Mouse (Mus musculus): Measurements from ENCODE around the gene Defa31.
"Not testable (repeated sequence)": the region's sequence is repeated elsewhere in the genome, so short reads cannot be mapped to it uniquely, and the experiment has no call there.

The Defa31 gene

DNA sequence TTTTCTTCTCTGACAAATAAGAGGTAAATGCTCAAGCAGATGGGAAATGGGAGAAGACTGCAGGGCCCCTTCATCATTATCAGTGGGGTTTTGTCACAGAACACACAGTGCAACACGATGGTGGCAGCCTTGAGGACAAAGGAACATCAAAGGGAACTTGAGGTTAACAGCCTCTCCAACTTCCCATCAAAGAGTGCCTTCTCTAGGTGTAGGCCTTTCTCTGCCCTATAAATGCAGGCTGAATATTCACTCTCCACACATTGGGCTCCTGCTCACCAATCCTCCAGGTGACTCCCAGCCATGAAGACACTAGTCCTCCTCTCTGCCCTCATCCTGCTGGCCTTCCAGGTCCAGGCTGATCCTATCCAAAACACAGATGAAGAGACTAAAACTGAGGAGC lies at the start of gene Defa31:
TSS of gene Defa31 (plus strand) at position 301 of the 400 bp plus-strand sequence.
- not testable (repeated sequence) for DNase-seq (ENCODE audit: low read depth, low spot score)

- DNase-seq (ENCODE audit: low read depth, low spot score) = not testable (repeated sequence)
Observed at GRCm38 (mm10) chr8:21161977-21162376, 29.4 kb upstream of the Defa31 start, which contains the start of gene Defa22. Gene Defa22 (plus strand): TSS chr8:21162277.

- DNase-seq (ENCODE audit: low read depth, low spot score) = not testable (repeated sequence)
Observed at GRCm38 (mm10) chr8:21201261-21201660, 9.8 kb downstream of the Defa31 start, which contains the start of gene Gm15293. Gene Gm15293 (plus strand): TSS chr8:21201561.

Data from brain, adult 2 months (tissue).